Mouse (Mus musculus) heart, postnatal 0 days (tissue): ENCODE data around the gene Mettl7a2. TPM values are rescaled to one million over a fixed set of nuclear protein-coding genes. Genes with fewer than 3 reads are reported as not detected.

Experiments used
- ATAC-seq: fragments of 200-750 bp; cut with Nextera tagmentation; 2 replicates; pipeline ENCODE4 v1.8.0; 2017; ENCODE audit warnings: low read depth, moderate number of reproducible peaks, moderate library complexity; ENCODE audit not compliant: insufficient read depth
- DNase-seq: peaks from one replicate; pipeline ENCODE4 v3.0.0-alpha.2; 2016; ENCODE audit warnings: low spot score
- H3K27ac ChIP-seq: fragments of 300-500 bp; sonication (generic); 2 replicates; pipeline ENCODE4 v1.5.1; 2014; ENCODE audit warnings: low read depth, mild to moderate bottlenecking
- H3K27me3 ChIP-seq: fragments of 300-500 bp; sonication (generic); 2 replicates; pipeline ENCODE4 v1.6.1; 2014; ENCODE audit warnings: low read length, mixed read lengths; ENCODE audit not compliant: control insufficient read depth, insufficient read depth
- H3K36me3 ChIP-seq: fragments of 300-500 bp; sonication (generic); replicated peaks from 2 replicates; pipeline ENCODE4 v1.6.1; 2014; ENCODE audit warnings: low read length, mixed read lengths; ENCODE audit not compliant: control insufficient read depth, insufficient read depth
- H3K4me1 ChIP-seq: fragments of 300-500 bp; sonication (generic); 2 replicates; pipeline ENCODE4 v1.6.1; 2014; ENCODE audit warnings: antibody characterized with exemption; ENCODE audit not compliant: control insufficient read depth, insufficient read depth
- H3K4me2 ChIP-seq: fragments of 300-500 bp; sonication (generic); 2 replicates; pipeline ENCODE4 v1.6.1; 2014; ENCODE audit warnings: low read depth, mild to moderate bottlenecking, low read length, moderate library complexity
- H3K4me3 ChIP-seq: fragments of 300-500 bp; sonication (generic); 2 replicates; pipeline ENCODE4 v1.5.1; 2014; ENCODE audit warnings: low read depth, low read length
- H3K9ac ChIP-seq: fragments of 300-500 bp; sonication (generic); replicated peaks from 2 replicates; pipeline ENCODE4 v1.6.1; 2014; ENCODE audit warnings: low read depth, low read length, mixed read lengths
- H3K9me3 ChIP-seq: fragments of 300-500 bp; sonication (generic); replicated peaks from 2 replicates; pipeline ENCODE4 v1.6.1; 2016; ENCODE audit warnings: low read length; ENCODE audit not compliant: control insufficient read depth
- CTCF ChIP-seq: IDR thresholded peaks from 2 replicates; pipeline ENCODE4 v1.5.1; 2016; ENCODE audit warnings: antibody characterized with exemption, control low read depth, low read depth
- EP300 ChIP-seq: IDR thresholded peaks from 2 replicates; pipeline ENCODE4 v1.6.1; 2016; ENCODE audit warnings: antibody characterized with exemption, low read depth
- WGBS: fragments of 180-500 bp; shearing (Covaris S2); extraction: QIAGEN DNeasy Blood & Tissue Kit; methylation state at CpG from one replicate; pipeline ENCODE4 v1.1.7; 2014; 5-methylcytosine and 5-hydroxymethylcytosine counted together
- polyA plus RNA-seq: library from polyadenylated mRNA; unstranded; fragments of >200 nt; fragmentation: Nextera tagmentation; extraction: Ambion mirVana; gene quantifications from 2 replicates; pipeline ENCODE4 v1.2.1, GENCODE M21; 2015
- total RNA-seq: library from RNA; depleted of rRNA; stranded (reverse); fragments of >200 nt; gene quantifications from 2 replicates; pipeline ENCODE4 v1.2.3, GENCODE M21; 2014; ENCODE audit warnings: low replicate concordance

The Mettl7a2 gene
- total and polyA plus RNA-seq, 2 experiments from 2014 or later, result not detected

GRCm38 (mm10) chr15:100391066-100391465 is 38.1 kb downstream of the Mettl7a2 start:
- DNase-seq (no peak), ATAC-seq (no peak)
- TF ChIP-seq EP300 (no peak), CTCF (no peak)
- no peak overlapping the region for H3K4me2 ChIP-seq
- WGBS, result 50% methylated on average over 7 of the region's 7 CpGs
- H3K4me1 ChIP-seq, result peaks cover 8% of the 10 kb centered on the region
- H3K9me3 ChIP-seq, result no peaks in the 10 kb centered on the region
- peaks cover 30% of the 10 kb centered on the region; the same call in 1 of the 2 replicates for H3K36me3 ChIP-seq
- H3K27ac ChIP-seq, result no peak overlapping the region
- H3K9ac ChIP-seq, result no peak overlapping the region
- no peaks in the 10 kb centered on the region for H3K27me3 ChIP-seq
- H3K4me3 ChIP-seq, result no peak overlapping the region

DNA sequence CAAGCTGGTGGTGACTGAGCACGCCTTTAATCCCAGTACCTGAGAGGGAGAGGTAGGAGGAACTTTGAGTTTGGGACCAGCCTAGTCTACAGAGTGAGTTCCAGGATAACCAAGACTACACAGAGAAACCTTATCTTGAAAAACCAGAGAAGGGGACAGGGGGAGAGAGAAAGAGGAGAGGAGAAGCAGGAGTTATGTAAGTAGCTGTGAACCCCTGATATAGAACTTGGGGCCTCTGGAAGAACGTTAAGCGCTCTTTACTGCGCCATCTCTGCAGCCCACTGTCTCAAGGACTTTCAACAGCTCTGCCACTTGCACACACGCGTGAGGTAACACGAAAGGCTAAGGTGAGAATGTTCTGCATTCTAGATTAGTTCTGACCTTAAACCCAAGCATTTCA is 38.6 kb downstream of the Mettl7a2 start:
- Histone ChIP-seq H3K4me2 (no peak overlapping the region), H3K36me3 (peaks cover 36% of the 10 kb centered on the region; the same call in 1 of the 2 replicates), H3K4me3 (no peak overlapping the region), H3K27ac (no peak overlapping the region), H3K4me1 (peaks cover 8% of the 10 kb centered on the region), H3K9ac (no peak overlapping the region), H3K9me3 (no peaks in the 10 kb centered on the region), H3K27me3 (no peaks in the 10 kb centered on the region)
- ATAC-seq (no peak), DNase-seq (no peak)
- TF ChIP-seq CTCF, result no peak
- TF ChIP-seq EP300, result no peak
- WGBS, result 84% methylated on average over 7 of the region's 7 CpGs

DNA sequence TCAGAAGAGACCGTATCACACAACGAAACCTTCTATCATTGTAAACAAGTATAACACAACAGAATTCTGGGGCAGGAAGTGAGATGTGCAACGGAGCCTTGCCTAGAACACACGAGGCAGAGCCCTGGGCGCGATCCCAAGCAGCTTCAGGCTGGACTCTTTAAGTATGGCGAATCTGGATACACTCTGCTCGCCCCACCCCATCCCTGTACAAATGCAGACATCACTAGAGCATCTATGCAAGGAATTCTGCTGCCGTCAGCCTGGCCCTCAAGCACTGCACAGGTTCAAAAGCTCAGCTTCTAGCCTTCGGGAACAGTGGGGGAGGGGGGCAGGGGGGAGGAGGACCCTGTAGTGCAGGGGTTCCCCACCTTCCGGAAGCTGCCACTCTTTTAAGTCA is 40.0 kb downstream of the Mettl7a2 start:
- 56% methylated on average over 11 of the region's 11 CpGs for WGBS
- H3K4me1 ChIP-seq, result peaks cover 8% of the 10 kb centered on the region
- H3K27ac ChIP-seq, result no peak overlapping the region
- no peaks in the 10 kb centered on the region for H3K27me3 ChIP-seq
- TF ChIP-seq EP300, result no peak
- no peak for TF ChIP-seq CTCF
- no peak overlapping the region for H3K9ac ChIP-seq
- no peak for ATAC-seq
- H3K36me3 ChIP-seq, result peaks cover 50% of the 10 kb centered on the region
- no peak overlapping the region for H3K4me2 ChIP-seq
- H3K4me3 ChIP-seq, result no peak overlapping the region
- no peak for DNase-seq
- H3K9me3 ChIP-seq, result no peaks in the 10 kb centered on the region

DNA sequence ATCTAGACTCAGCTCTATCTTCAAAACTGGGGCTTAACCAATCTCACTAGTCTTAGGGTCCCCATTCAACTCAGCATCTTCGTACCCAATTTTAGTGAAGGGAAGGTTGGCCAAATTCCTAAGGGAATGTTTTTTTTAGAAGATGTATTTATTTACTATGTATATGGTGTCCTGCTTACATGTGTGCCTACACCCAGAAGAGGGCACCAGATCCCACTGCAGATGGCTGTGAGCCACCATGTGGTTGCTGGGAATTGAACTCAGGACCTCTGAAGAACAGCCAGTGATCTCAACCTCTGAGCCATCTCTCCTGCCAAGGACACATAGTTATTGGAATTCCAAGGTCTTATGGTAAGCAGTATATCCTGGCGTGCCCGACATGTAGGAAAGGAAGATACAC is 42.6 kb downstream of the Mettl7a2 start:
- H3K36me3 ChIP-seq, result peaks cover 75% of the 10 kb centered on the region
- H3K4me2 ChIP-seq, result no peak overlapping the region
- H3K9me3 ChIP-seq, result no peaks in the 10 kb centered on the region
- H3K9ac ChIP-seq, result no peak overlapping the region
- ATAC-seq (no peak), DNase-seq (no peak)
- H3K27me3 ChIP-seq, result no peaks in the 10 kb centered on the region
- H3K27ac ChIP-seq, result no peak overlapping the region
- WGBS, result 95% methylated on average over 3 of the region's 3 CpGs
- TF ChIP-seq CTCF, result no peak
- TF ChIP-seq EP300, result no peak
- no peaks in the 10 kb centered on the region for H3K4me1 ChIP-seq
- H3K4me3 ChIP-seq, result no peak overlapping the region

DNA sequence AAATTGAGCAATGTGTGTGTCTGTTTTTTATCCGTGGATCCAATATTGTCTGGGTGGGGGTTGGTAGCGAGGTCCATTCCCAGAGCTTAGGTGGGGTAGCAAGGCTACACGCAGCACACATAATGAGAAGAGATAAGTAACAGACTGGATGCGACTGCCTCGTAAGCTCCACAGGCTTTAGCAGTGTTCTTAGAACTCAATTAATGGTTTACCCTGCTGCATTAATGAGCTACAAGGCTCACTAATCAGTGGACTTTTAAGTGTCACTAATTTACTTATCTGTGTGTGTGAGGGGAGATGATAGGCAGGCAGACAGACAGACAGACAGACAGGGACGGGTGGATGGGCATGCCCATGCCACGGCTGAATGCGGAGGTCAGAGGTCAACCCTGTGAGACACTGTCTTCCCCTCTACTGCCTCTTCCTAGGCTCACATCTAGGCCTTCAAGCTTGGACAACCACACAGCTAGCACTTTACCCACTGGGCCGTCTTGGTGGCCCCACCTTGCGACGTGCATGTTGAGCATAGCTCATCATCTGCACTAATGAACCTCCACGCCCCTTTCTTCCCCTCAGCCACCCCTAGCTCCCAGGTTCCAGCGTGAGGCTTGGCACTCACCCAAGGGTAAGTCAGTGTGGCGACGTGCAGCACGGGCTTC is 47.7 kb downstream of the Mettl7a2 start:
- Histone ChIP-seq H3K27ac (no peak overlapping the region), H3K4me1 (no peaks in the 10 kb centered on the region), H3K9ac (no peak overlapping the region), H3K4me3 (no peak overlapping the region), H3K9me3 (no peaks in the 10 kb centered on the region), H3K27me3 (no peaks in the 10 kb centered on the region), H3K4me2 (no peak overlapping the region), H3K36me3 (peaks cover 91% of the 10 kb centered on the region)
- TF ChIP-seq CTCF, result no peak
- TF ChIP-seq EP300, result no peak
- 78% methylated on average over 16 of the region's 16 CpGs for WGBS
- ATAC-seq, result no peak
- DNase-seq, result no peak

GRCm38 (mm10) chr15:100401811-100402210 is 48.8 kb downstream of the Mettl7a2 start:
- no peak overlapping the region for H3K4me2 ChIP-seq
- H3K27ac ChIP-seq, result no peak overlapping the region
- no peaks in the 10 kb centered on the region for H3K9me3 ChIP-seq
- no peak overlapping the region for H3K4me3 ChIP-seq
- no peak overlapping the region for H3K9ac ChIP-seq
- H3K27me3 ChIP-seq, result no peaks in the 10 kb centered on the region
- no peak for DNase-seq
- H3K36me3 ChIP-seq, result peaks cover 87% of the 10 kb centered on the region
- no peaks in the 10 kb centered on the region for H3K4me1 ChIP-seq
- 94% methylated on average over 4 of the region's 4 CpGs for WGBS
- ATAC-seq, result no peak
- no peak for TF ChIP-seq CTCF
- TF ChIP-seq EP300, result no peak
